Mouse (Mus musculus) limb, embryonic 14.5 days (tissue): Measurements from ENCODE around the gene Atf1. TPM values are rescaled to one million over a fixed set of nuclear protein-coding genes. Genes with fewer than 3 reads are reported as not detected.

Experiments used
- ATAC-seq: fragments of 200-750 bp; cut with Nextera tagmentation; 2 replicates; pipeline ENCODE4 v1.8.0; 2017; ENCODE audit warnings: low read depth, moderate number of reproducible peaks, moderate TSS enrichment; ENCODE audit not compliant: low FRiP score
- DNase-seq: peaks from one replicate; pipeline ENCODE4 v3.0.0-alpha.2; 2015; ENCODE audit warnings: low spot score
- H3K27ac ChIP-seq: fragments of 300-500 bp; sonication (generic); replicated peaks from 2 replicates; pipeline ENCODE4 v1.5.1; 2014; ENCODE audit warnings: low read depth, mild to moderate bottlenecking, low read length, moderate library complexity, mixed read lengths
- H3K27me3 ChIP-seq: fragments of 300-500 bp; sonication (generic); 2 replicates; pipeline ENCODE4 v1.6.1; 2014; ENCODE audit warnings: low read length, mixed read lengths; ENCODE audit not compliant: control insufficient read depth, insufficient read depth
- H3K36me3 ChIP-seq: fragments of 300-500 bp; sonication (generic); 2 replicates; pipeline ENCODE4 v1.6.1; 2014; ENCODE audit warnings: mild to moderate bottlenecking, low read length, moderate library complexity, mixed read lengths; ENCODE audit not compliant: control insufficient read depth, insufficient read depth
- H3K4me1 ChIP-seq: fragments of 300-500 bp; sonication (generic); 2 replicates; pipeline ENCODE4 v1.6.1; 2014; ENCODE audit warnings: antibody characterized with exemption, low read length, mixed read lengths; ENCODE audit not compliant: control insufficient read depth, insufficient read depth
- H3K4me2 ChIP-seq: fragments of 300-500 bp; sonication (generic); replicated peaks from 2 replicates; pipeline ENCODE4 v1.6.1; 2014; ENCODE audit warnings: low read depth, mild to moderate bottlenecking, low read length, moderate library complexity; ENCODE audit not compliant: severe bottlenecking
- H3K4me3 ChIP-seq: fragments of 300-500 bp; sonication (generic); replicated peaks from 2 replicates; pipeline ENCODE4 v1.5.1; 2014; ENCODE audit warnings: low read length
- H3K9ac ChIP-seq: fragments of 300-500 bp; sonication (generic); 2 replicates; pipeline ENCODE4 v1.6.1; 2014; ENCODE audit warnings: mild to moderate bottlenecking, low read depth, low read length, moderate library complexity; ENCODE audit not compliant: severe bottlenecking
- H3K9me3 ChIP-seq: fragments of 300-500 bp; sonication (generic); 2 replicates; pipeline ENCODE4 v1.6.1; 2016; ENCODE audit warnings: low read length; ENCODE audit not compliant: control insufficient read depth
- POLR2A ChIP-seq: fragments of 200-500 bp; IDR thresholded peaks from 2 replicates; pipeline ENCODE4 v1.8.0; 2012; ENCODE audit warnings: inconsistent platforms, mild to moderate bottlenecking, moderate library complexity, borderline replicate concordance; ENCODE audit not compliant: insufficient read depth, insufficient read length; ENCODE audit errors: extremely low read depth
- WGBS: fragments of 180-500 bp; shearing (Covaris S2); extraction: QIAGEN DNeasy Blood & Tissue Kit; methylation state at CpG from one replicate; pipeline ENCODE4 v1.1.7; 2014; 5-methylcytosine and 5-hydroxymethylcytosine counted together
- polyA plus RNA-seq, 2 experiments: library from polyadenylated mRNA; depleted of rRNA in 1 of 2; stranded (reverse) in 1 of 2; unstranded in 1 of 2; fragments of >200 nt; fragmentation: Nextera tagmentation in 1 of 2; extraction: Ambion mirVana in 1 of 2; gene quantifications; 2 replicates each; pipeline versions ENCODE4 v1.2.1 to v1.2.3; 2012 to 2014

Gene Atf1
- polyA plus RNA-seq, 2 experiments = 32.8 to 44.2 TPM

- 94% methylated on average over 11 of the region's 11 CpGs for WGBS
- Histone ChIP-seq H3K9ac (no peak overlapping the region), H3K36me3 (peaks cover 67% of the 10 kb centered on the region), H3K4me1 (no peaks in the 10 kb centered on the region), H3K9me3 (no peaks in the 10 kb centered on the region), H3K27me3 (no peaks in the 10 kb centered on the region), H3K4me3 (no peak overlapping the region), H3K27ac (no peak overlapping the region), H3K4me2 (no peak overlapping the region)
- no peak for TF ChIP-seq POLR2A
- ATAC-seq = no peak
- no peak for DNase-seq
These were observed 12.5 kb upstream of the Atf1 start for GRCm38 (mm10) chr15:100215092-100215491.

- Histone ChIP-seq H3K9ac (no peak overlapping the region), H3K36me3 (peaks cover 58% of the 10 kb centered on the region)
- no peak for DNase-seq
These were observed 11.4 kb upstream of the Atf1 start for GRCm38 (mm10) chr15:100216173-100216572.

GRCm38 (mm10) chr15:100218018-100218417, 9.6 kb upstream of the Atf1 start:
- no peak overlapping the region for H3K27ac ChIP-seq
- ATAC-seq (no peak), DNase-seq (no peak)
- peaks cover 9% of the 10 kb centered on the region; the same call in 1 of the 2 replicates for H3K9me3 ChIP-seq
- no peak overlapping the region for H3K4me3 ChIP-seq
- no peaks in the 10 kb centered on the region for H3K27me3 ChIP-seq
- H3K4me2 ChIP-seq = no peak overlapping the region
- peaks cover 41% of the 10 kb centered on the region for H3K36me3 ChIP-seq
- no peak for TF ChIP-seq POLR2A
- H3K9ac ChIP-seq = no peak overlapping the region
- H3K4me1 ChIP-seq = no peaks in the 10 kb centered on the region
- WGBS = 94% methylated on average over 3 of the region's 3 CpGs

More at GRCm38 (mm10) chr15:100216173-100216572, 11.4 kb upstream of the Atf1 start:
- WGBS = 91% methylated on average over 9 of the region's 9 CpGs
- TF ChIP-seq POLR2A = no peak
- no peaks in the 10 kb centered on the region for H3K4me1 ChIP-seq
- no peak overlapping the region for H3K4me2 ChIP-seq
- ATAC-seq = no peak
- H3K27ac ChIP-seq = no peak overlapping the region
- no peaks in the 10 kb centered on the region for H3K9me3 ChIP-seq
- no peak overlapping the region for H3K4me3 ChIP-seq
- H3K27me3 ChIP-seq = no peaks in the 10 kb centered on the region

- TF ChIP-seq POLR2A = no peak
- no peak for ATAC-seq
- Histone ChIP-seq H3K9ac (no peak overlapping the region), H3K9me3 (peaks cover 14% of the 10 kb centered on the region; the same call in 1 of the 2 replicates), H3K36me3 (peaks cover 29% of the 10 kb centered on the region), H3K27ac (no peak overlapping the region), H3K4me3 (no peak overlapping the region), H3K4me1 (no peaks in the 10 kb centered on the region), H3K27me3 (no peaks in the 10 kb centered on the region), H3K4me2 (no peak overlapping the region)
- DNase-seq = no peak
- WGBS = 61% methylated on average over 1 of the region's 1 CpGs
These were observed 8.2 kb upstream of the Atf1 start for GRCm38 (mm10) chr15:100219396-100219795.

GRCm38 (mm10) chr15:100220916-100221315, 6.7 kb upstream of the Atf1 start:
- H3K27me3 ChIP-seq = no peaks in the 10 kb centered on the region
- no peaks in the 10 kb centered on the region for H3K4me1 ChIP-seq
- H3K9ac ChIP-seq = no peak overlapping the region
- WGBS = 93% methylated on average over 7 of the region's 7 CpGs
- TF ChIP-seq POLR2A = no peak
- H3K27ac ChIP-seq = no peak overlapping the region
- no peak overlapping the region for H3K4me3 ChIP-seq
- H3K36me3 ChIP-seq = peaks cover 17% of the 10 kb centered on the region
- ATAC-seq = no peak
- H3K4me2 ChIP-seq = no peak overlapping the region
- H3K9me3 ChIP-seq = peaks cover 14% of the 10 kb centered on the region; the same call in 1 of the 2 replicates
- DNase-seq = no peak

- H3K4me1 ChIP-seq = peaks cover 8% of the 10 kb centered on the region
- no peak overlapping the region for H3K9ac ChIP-seq
- ATAC-seq = no peak
- H3K9me3 ChIP-seq = peaks cover 14% of the 10 kb centered on the region; the same call in 1 of the 2 replicates
- H3K36me3 ChIP-seq = no peaks in the 10 kb centered on the region
- no peak overlapping the region for H3K27ac ChIP-seq
- no peaks in the 10 kb centered on the region for H3K27me3 ChIP-seq
- no peak for DNase-seq
- no peak overlapping the region for H3K4me2 ChIP-seq
- TF ChIP-seq POLR2A = no peak
- no peak overlapping the region for H3K4me3 ChIP-seq
- 96% methylated on average over 4 of the region's 4 CpGs for WGBS
These were observed 2.2 kb upstream of the Atf1 start for GRCm38 (mm10) chr15:100225381-100225780.
